Mouse (Mus musculus): ENCODE data around the gene Nfia.

The Nfia gene

GRCm38 (mm10) chr4:97838651-97839050 is 66.1 kb downstream of the Nfia start:
- no peak for DNase-seq (ENCODE audit: extremely low spot score)

- DNase-seq (ENCODE audit: extremely low spot score): peak; percentile 47
These were observed 67.0 kb downstream of the Nfia start for GRCm38 (mm10) chr4:97839406-97840101.

- no peak for DNase-seq (ENCODE audit: extremely low spot score)
These were observed 67.9 kb downstream of the Nfia start for GRCm38 (mm10) chr4:97840227-97841062.

GRCm38 (mm10) chr4:97841063-97841595 is 68.6 kb downstream of the Nfia start:
- peak; percentile 23 for DNase-seq (ENCODE audit: extremely low spot score)

GRCm38 (mm10) chr4:97841745-97842144 is 69.2 kb downstream of the Nfia start:
- no peak for DNase-seq (ENCODE audit: extremely low spot score)

GRCm38 (mm10) chr4:97843981-97844690 is 71.6 kb downstream of the Nfia start:
- DNase-seq (ENCODE audit: extremely low spot score): no peak

GRCm38 (mm10) chr4:97844899-97845298 is 72.4 kb downstream of the Nfia start:
- no peak for DNase-seq (ENCODE audit: extremely low spot score)

GRCm38 (mm10) chr4:97847653-97848052 is 75.1 kb downstream of the Nfia start:
- DNase-seq (ENCODE audit: extremely low spot score): no peak

GRCm38 (mm10) chr4:97850991-97851390 is 78.5 kb downstream of the Nfia start:
- no peak for DNase-seq (ENCODE audit: extremely low spot score)

- DNase-seq (ENCODE audit: extremely low spot score): no peak
These were observed 79.2 kb downstream of the Nfia start for GRCm38 (mm10) chr4:97851698-97852097.

- no peak for DNase-seq (ENCODE audit: extremely low spot score)
These were observed 80.1 kb downstream of the Nfia start for GRCm38 (mm10) chr4:97852626-97853025.

GRCm38 (mm10) chr4:97854779-97855178 is 82.2 kb downstream of the Nfia start:
- no peak for DNase-seq (ENCODE audit: extremely low spot score)

GRCm38 (mm10) chr4:97855712-97856420 is 83.3 kb downstream of the Nfia start:
- DNase-seq (ENCODE audit: extremely low spot score): no peak

- no peak for DNase-seq (ENCODE audit: extremely low spot score)
These were observed 85.0 kb downstream of the Nfia start for GRCm38 (mm10) chr4:97857549-97857948.

- DNase-seq (ENCODE audit: extremely low spot score): no peak
These were observed 86.9 kb downstream of the Nfia start for GRCm38 (mm10) chr4:97859431-97859830.

- DNase-seq (ENCODE audit: extremely low spot score): no peak
These were observed 87.8 kb downstream of the Nfia start for GRCm38 (mm10) chr4:97860376-97860775.

GRCm38 (mm10) chr4:97860791-97861344 is 88.3 kb downstream of the Nfia start:
- DNase-seq (ENCODE audit: extremely low spot score): no peak

GRCm38 (mm10) chr4:97862379-97862778 is 89.8 kb downstream of the Nfia start:
- no peak for DNase-seq (ENCODE audit: extremely low spot score)

- DNase-seq (ENCODE audit: extremely low spot score): no peak
These were observed 91.7 kb downstream of the Nfia start for GRCm38 (mm10) chr4:97864276-97864675.

GRCm38 (mm10) chr4:97865410-97865953 is 92.9 kb downstream of the Nfia start:
- no peak for DNase-seq (ENCODE audit: extremely low spot score)

GRCm38 (mm10) chr4:97866463-97866862 is 93.9 kb downstream of the Nfia start:
- DNase-seq (ENCODE audit: extremely low spot score): no peak
